Mouse (Mus musculus) cerebellum, adult 9-11 months (tissue): ENCODE results near the gene Olfr1076.
"Not testable (repeated sequence)": the region's sequence is repeated elsewhere in the genome, so short reads cannot be mapped to it uniquely, and the experiment has no call there.

Source experiments
- DNase-seq: peaks from one replicate; pipeline ENCODE4 v3.0.0; 2022

Gene Olfr1076

DNA sequence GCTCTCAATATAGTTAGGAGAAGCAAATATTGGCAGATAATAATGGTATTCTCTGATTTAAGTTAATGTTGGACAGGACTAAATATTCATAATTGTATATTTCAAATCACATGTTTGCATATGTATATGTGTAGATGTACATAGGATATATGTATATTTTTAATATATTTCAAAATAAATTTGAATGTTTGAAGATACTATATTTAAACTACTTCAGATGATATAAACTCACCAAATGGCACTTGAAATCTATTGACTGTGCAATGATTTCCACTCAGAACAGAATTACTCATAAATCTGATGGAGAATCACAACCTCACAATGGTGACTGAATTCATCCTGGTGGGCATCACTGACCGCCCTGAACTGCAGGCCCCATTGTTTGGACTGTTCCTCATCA is at the start of gene Olfr1076:
Gene Olfr1076, plus strand, starts transcription at position 301 of the 400 bp plus-strand sequence.
- no peak for DNase-seq

DNA sequence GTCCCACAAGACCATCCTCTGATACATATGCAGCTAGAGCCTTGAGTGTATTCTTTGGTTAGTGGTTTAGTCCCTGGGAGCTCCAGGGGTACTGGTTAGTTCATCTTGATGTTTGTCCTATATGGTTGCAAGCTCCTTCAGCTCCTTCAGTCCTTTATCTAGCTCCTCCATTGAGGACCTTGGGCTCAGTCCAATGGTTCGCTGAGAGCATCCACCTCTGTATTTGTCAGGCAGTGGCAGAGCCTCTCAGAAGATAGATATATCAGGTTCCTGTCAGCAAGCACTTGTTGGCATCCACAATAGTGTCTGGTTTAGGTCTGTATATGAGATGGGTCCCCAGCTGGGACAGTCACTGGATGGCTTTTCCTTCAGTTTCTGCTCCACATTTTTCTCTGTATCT is 47.8 kb upstream of the Olfr1076 start:
- no peak for DNase-seq

DNA sequence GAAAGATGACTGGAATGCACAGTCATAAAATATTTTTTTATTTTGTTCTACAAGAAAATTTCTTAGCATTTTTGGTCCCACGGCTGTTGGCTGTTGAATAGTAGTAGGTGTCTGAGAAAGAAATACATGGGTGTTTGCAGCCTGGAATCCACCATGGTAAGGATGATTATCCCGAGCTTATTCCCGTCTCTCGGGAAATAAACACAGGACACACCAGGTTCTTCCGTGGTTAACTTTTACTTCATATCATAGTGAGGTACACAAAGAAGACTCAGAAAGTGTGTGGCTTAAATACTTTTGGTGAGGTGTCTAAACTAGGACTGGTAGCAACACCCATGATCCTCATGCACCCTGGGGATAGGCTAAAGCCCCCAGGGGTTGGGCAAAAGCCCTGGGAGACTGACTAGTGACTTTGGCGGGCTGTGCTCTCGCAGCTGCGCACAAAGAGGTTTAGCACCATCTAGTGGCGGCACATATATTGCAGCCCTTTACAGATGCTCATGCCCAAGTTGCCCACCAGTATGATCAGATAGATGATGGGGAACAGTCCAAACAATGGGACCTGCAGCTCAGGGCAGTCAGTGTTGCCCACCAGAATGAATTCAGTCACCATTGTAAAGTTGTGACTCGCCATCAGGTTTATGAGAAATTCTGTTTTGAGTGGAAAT is 43.7 kb upstream of the Olfr1076 start:
- peak; percentile 5 for DNase-seq

DNA sequence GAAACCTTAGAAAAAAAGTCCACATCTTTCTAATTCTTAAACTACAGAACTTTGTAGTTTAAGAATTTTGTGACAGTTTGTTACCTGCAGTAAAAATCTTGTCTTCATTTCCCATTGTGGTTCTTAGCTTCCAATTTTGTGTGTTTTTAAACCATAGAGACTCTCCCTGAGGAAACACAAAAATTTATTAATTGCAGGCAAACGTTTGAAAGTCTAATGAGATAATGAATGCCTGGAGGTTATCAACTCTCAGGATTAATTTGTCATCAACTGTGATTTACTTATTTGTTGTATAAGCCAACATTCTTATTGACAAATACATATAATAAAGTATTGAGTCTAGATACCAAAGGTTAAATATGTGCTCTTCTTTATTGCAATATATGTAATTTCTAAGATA is 21.0 kb upstream of the Olfr1076 start, which contains the start of gene Olfr228:
Gene Olfr228, minus strand, starts transcription at position 101 of the 400 bp plus-strand sequence.
- no peak for DNase-seq

DNA sequence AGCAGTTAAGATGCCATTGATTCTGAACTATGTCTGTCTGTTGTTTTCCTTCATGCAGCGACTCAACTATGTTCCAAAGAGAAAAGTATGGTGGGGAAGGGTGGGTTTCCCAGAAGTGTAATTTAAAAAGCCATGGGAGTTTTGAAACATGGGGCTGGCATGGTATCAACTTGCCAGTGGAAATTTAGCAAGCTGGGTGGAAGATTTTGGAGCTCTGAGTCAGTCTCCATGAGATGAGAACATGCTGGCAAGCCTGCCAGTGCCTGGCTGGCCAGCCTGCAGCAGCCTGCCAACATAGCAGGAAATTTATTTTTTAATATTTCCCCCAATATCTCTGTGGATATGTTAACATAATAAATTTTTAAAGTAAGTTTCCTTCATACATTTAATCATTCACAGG is 22.7 kb downstream of the Olfr1076 start:
- no peak for DNase-seq

DNA sequence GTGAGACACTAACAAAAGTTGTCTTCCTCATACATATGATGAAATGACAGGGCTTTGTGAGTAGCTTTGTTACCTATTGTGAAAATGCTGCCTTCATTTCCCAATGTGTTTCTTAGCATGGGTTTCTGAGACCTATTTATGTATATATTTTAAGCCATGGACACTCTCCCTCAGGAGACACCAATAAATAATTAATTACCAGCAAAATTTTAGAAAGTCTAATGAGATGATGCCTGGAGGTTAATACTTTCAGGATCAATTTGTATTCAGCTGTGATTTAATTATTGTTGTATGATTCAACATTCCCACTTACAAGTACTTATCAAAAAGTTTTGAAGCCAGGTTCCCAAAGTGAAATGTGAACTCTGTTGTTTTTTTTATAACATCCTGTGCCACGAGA is 34.1 kb downstream of the Olfr1076 start, which contains the start of gene Olfr1079:
Gene Olfr1079, minus strand, starts transcription at position 101 of the 400 bp plus-strand sequence.
- DNase-seq = no peak

DNA sequence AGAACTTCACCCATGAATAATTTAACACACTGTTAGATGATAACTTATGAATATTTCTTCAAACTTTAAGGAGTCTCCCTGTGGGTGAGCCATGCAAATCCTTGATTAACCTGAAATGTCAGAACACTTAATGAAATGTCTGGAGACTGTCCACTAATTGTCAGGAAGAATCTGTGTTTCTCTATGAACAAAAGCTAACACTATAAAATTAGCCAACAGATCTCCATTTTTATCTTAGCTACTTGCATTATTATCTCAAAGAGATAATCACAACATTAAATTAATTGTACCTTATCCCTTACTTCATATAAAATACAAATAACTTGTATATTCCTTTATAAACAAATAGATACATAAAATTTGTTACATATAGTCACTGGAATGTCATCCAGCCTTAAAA is 49.9 kb downstream of the Olfr1076 start, which contains the start of gene Olfr1080:
Gene Olfr1080, minus strand, starts transcription at position 101 of the 400 bp plus-strand sequence.
- DNase-seq = not testable (repeated sequence)
